Mouse (Mus musculus) lung, postnatal 25 days (tissue): Measurements from ENCODE around the gene Fbxo40.

ENCODE experiments used
- DNase-seq: peaks from one replicate; pipeline ENCODE4 v3.0.0; 2022; ENCODE audit warnings: low spot score

Fbxo40 gene

GRCm38 (mm10) chr16:36946459-36947159 lies 43.7 kb downstream of the Fbxo40 start:
- no peak for DNase-seq

- no peak for DNase-seq
These were observed 45.3 kb downstream of the Fbxo40 start for GRCm38 (mm10) chr16:36944895-36945424.

GRCm38 (mm10) chr16:36943591-36943990 lies 46.7 kb downstream of the Fbxo40 start:
- DNase-seq = no peak

- DNase-seq = no peak
These were observed 48.4 kb downstream of the Fbxo40 start for GRCm38 (mm10) chr16:36941895-36942294.

- DNase-seq = peak; percentile 43
These were observed 49.0 kb downstream of the Fbxo40 start for GRCm38 (mm10) chr16:36941137-36941727.

- peak; percentile 36 for DNase-seq
These were observed 54.5 kb downstream of the Fbxo40 start for GRCm38 (mm10) chr16:36935814-36936213.

GRCm38 (mm10) chr16:36934841-36935620 lies 55.2 kb downstream of the Fbxo40 start, which contains the start of gene Hcls1:
Hcls1 (plus strand) TSS chr16:36934983.
- peak; percentile 64 for DNase-seq

GRCm38 (mm10) chr16:36934131-36934840 lies 56.0 kb downstream of the Fbxo40 start:
- peak; percentile 41 for DNase-seq

GRCm38 (mm10) chr16:36932546-36932945 lies 57.7 kb downstream of the Fbxo40 start:
- no peak for DNase-seq

- DNase-seq = no peak
These were observed 58.3 kb downstream of the Fbxo40 start for GRCm38 (mm10) chr16:36931976-36932375.

GRCm38 (mm10) chr16:36931381-36931780 lies 58.9 kb downstream of the Fbxo40 start:
- DNase-seq = no peak

GRCm38 (mm10) chr16:36930231-36931136 lies 59.8 kb downstream of the Fbxo40 start:
- peak; percentile 26 for DNase-seq

GRCm38 (mm10) chr16:36929216-36929615 lies 61.1 kb downstream of the Fbxo40 start:
- no peak for DNase-seq

- no peak for DNase-seq
These were observed 62.2 kb downstream of the Fbxo40 start for GRCm38 (mm10) chr16:36928106-36928500.

- DNase-seq = no peak
These were observed 62.7 kb downstream of the Fbxo40 start for GRCm38 (mm10) chr16:36927495-36928105.

- DNase-seq = no peak
These were observed 63.5 kb downstream of the Fbxo40 start for GRCm38 (mm10) chr16:36926514-36927447.

- DNase-seq = peak; percentile 58
These were observed 64.5 kb downstream of the Fbxo40 start for GRCm38 (mm10) chr16:36925797-36926196.

- DNase-seq = no peak
These were observed 64.9 kb downstream of the Fbxo40 start for GRCm38 (mm10) chr16:36925351-36925750.

- no peak for DNase-seq
These were observed 66.0 kb downstream of the Fbxo40 start for GRCm38 (mm10) chr16:36924312-36924711.
